Mouse (Mus musculus) MEL-GATA-1-ER (cell line): ENCODE measurements around the gene Catip.
"Not testable (repeated sequence)": the region's sequence is repeated elsewhere in the genome, so short reads cannot be mapped to it uniquely, and the experiment has no call there.

Source experiments
- DNase-seq: peaks from one replicate; pipeline ENCODE4 v3.0.0-alpha.2; 2012; ENCODE audit warnings: low read depth; ENCODE audit errors: extremely low read depth

Catip gene

GRCm38 (mm10) chr1:74361812-74362211 lies at the start of gene Catip:
Catip (plus strand) TSS chr1:74362108.
- DNase-seq: peak; percentile 47

GRCm38 (mm10) chr1:74313049-74313692 lies 48.7 kb upstream of the Catip start:
- DNase-seq: peak; percentile 76

- no peak for DNase-seq
Measured at GRCm38 (mm10) chr1:74314796-74315195, 47.1 kb upstream of the Catip start.

GRCm38 (mm10) chr1:74316114-74316827 lies 45.6 kb upstream of the Catip start:
- no peak for DNase-seq

GRCm38 (mm10) chr1:74318711-74319110 lies 43.2 kb upstream of the Catip start:
- DNase-seq: no peak

GRCm38 (mm10) chr1:74321396-74321795 lies 40.5 kb upstream of the Catip start:
- DNase-seq: no peak

GRCm38 (mm10) chr1:74326916-74327315 lies 35.0 kb upstream of the Catip start:
- not testable (repeated sequence) for DNase-seq

- DNase-seq: no peak
Measured at GRCm38 (mm10) chr1:74329899-74330431, 31.9 kb upstream of the Catip start.

- DNase-seq: no peak
Measured at GRCm38 (mm10) chr1:74331046-74331681, 30.7 kb upstream of the Catip start.

- peak; percentile 93 for DNase-seq
Measured at GRCm38 (mm10) chr1:74332241-74332763, 29.6 kb upstream of the Catip start.

- no peak for DNase-seq
Measured at GRCm38 (mm10) chr1:74332930-74333329, 29.0 kb upstream of the Catip start.

GRCm38 (mm10) chr1:74334607-74335006 lies 27.3 kb upstream of the Catip start:
- DNase-seq: no peak

- no peak for DNase-seq
Measured at GRCm38 (mm10) chr1:74335033-74335432, 26.9 kb upstream of the Catip start.

- DNase-seq: no peak
Measured at GRCm38 (mm10) chr1:74335436-74336170, 26.3 kb upstream of the Catip start.

- DNase-seq: no peak
Measured at GRCm38 (mm10) chr1:74337241-74337771, 24.6 kb upstream of the Catip start.

GRCm38 (mm10) chr1:74338013-74338412 lies 23.9 kb upstream of the Catip start:
- no peak for DNase-seq

- DNase-seq: no peak
Measured at GRCm38 (mm10) chr1:74338626-74339025, 23.3 kb upstream of the Catip start.

- DNase-seq: no peak
Measured at GRCm38 (mm10) chr1:74339917-74340316, 22.0 kb upstream of the Catip start.

- DNase-seq: no peak
Measured at GRCm38 (mm10) chr1:74340361-74340764, 21.5 kb upstream of the Catip start.

- DNase-seq: not testable (repeated sequence)
Measured at GRCm38 (mm10) chr1:74340992-74341391, 20.9 kb upstream of the Catip start.

- no peak for DNase-seq
Measured at GRCm38 (mm10) chr1:74341898-74342297, 20.0 kb upstream of the Catip start.
